Mouse (Mus musculus) frontal cortex, postnatal 14 days (tissue): ENCODE results near the gene Brms1.

Experiments used
- DNase-seq, 2 experiments: peaks; one replicate each; pipeline ENCODE4 v3.0.0; 2022; ENCODE audit warnings: low spot score in 2 of 2

Gene Brms1

DNA sequence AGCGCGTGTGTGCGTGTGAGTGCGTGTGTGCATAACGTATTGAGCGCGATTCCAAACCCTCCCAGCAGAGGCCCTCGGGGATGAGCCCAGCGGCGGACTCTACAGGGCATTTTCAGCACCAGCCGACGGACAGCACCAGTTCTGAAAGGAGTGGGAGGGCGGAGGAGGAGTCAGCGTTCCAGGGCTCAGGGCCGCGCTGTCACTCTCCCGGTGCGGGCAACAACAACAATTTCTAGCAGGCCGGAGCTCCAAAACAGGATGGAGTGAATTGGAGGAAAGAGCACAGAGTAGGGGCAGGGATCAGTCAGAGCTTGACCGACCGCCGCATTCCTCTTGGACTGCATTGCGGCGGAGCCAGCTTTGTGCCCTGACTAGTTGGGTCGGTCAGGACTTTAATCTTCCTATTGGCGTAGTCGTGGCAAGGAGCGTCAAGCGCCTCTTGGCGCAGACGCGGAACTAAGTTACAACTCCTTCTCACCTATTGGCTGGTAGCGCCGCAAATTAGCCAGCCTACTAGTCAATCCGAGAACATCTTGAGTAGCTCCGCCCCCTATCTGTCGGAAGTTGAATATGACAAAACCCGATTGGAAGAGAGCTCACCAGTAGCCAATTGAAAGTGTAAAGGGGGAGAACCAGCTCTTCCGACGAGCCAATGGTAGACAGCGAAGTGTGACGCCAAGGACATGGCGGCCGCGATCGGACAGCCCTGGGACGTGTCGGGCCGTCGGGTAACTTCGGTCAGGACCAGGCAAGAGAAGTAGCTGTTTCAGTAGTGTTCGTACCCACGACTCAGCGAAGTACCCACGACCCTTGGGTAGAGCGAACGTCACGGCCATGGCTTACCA is 47.0 kb downstream of the Brms1 start, which contains the start of gene Yif1a:
Gene Yif1a (plus strand): TSS at position 655 of the 845 bp plus-strand sequence.
- peak; percentile 92 to 96 for DNase-seq

DNA sequence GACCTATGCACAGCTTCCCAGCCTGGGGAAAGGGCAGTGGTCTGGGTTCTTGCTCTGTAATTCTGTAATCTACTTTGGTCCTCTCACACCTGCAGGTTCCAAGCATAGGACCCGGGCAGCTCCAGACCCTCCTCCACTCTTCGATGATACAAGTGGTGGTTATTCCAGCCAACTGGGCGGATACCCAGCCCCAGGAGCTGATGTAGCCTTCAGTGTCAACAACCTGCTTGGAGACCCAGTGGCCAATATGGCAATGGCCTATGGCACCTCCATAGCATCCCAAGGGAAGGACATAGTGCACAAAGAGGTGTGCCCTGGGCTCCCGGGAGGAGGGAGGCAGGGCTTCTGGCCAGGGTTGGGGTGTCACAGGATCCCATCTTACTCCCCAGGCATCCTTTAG is 48.2 kb downstream of the Brms1 start:
- no peak for DNase-seq

DNA sequence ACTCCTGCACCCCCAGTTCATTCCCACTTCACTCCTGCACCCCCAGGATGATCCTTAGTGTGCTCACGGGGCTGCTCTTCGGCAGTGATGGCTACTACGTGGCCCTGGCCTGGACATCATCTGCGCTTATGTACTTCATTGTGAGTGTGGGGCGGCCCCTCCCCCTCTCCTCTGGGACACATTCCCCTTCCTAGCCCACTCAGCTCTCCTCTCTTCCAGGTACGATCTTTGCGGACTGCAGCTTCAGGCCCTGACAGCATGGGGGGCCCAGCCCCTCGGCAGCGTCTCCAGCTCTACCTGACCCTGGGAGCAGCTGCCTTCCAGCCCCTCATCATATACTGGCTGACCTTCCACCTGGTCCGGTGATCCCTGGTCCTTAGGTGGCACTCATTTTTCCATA is 50.9 kb downstream of the Brms1 start:
- no peak for DNase-seq

DNA sequence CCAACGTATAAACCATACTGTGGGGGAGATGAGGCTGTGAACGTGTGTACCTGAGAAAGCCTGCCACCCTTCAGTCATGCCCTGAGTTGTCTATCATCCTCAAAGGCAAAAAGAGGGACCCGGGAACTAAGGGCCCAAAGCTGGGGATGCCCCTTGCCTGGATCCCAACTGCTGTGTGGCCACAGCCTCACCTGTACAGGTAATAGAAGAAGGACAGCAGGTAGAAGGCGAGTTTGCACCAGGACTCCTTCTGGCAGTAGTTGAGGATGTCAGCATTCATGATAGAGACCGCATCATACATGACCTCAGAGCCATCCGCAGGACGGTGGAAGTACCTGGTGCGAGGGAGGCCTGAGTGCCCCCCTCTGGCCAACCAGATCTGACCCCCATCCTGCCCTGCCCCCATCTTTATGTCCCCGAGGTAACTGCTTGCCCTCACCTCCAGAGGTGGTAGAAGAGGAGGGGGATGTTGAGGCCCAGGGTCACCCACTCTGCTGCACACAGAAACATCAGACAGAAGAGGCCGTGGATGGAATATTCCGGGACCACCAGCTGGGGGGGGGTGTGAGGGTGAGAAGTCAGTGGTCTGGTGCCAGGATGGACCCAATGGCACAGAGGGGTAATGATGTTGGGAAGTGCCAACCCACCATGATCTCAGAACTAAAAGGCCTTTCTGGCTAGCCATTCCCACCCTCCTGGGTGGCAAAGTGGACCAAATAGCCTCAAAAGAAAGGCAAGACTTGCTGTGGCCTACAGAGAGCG is 52.5 kb downstream of the Brms1 start:
- no peak for DNase-seq

DNA sequence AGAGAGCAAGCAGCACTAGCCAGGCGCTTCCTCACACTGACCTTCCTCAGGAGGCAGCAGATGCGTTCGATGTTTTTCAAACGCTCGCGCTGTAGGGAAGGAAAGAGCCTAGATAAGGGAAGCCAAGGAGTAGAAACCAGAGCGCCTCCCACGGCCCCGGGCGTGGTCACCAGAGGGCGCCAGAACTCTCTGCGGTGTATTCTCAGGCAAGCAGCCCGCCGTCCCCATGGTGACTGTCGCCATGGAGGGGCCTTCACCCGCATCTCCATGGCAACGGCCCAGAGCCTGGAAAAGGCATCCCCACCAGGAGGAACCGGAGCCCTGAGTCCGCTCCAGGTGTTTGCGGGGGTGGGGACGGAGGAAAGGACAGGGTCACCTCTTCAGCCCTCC is 53.1 kb downstream of the Brms1 start:
- peak; percentile 94 to 98 for DNase-seq

DNA sequence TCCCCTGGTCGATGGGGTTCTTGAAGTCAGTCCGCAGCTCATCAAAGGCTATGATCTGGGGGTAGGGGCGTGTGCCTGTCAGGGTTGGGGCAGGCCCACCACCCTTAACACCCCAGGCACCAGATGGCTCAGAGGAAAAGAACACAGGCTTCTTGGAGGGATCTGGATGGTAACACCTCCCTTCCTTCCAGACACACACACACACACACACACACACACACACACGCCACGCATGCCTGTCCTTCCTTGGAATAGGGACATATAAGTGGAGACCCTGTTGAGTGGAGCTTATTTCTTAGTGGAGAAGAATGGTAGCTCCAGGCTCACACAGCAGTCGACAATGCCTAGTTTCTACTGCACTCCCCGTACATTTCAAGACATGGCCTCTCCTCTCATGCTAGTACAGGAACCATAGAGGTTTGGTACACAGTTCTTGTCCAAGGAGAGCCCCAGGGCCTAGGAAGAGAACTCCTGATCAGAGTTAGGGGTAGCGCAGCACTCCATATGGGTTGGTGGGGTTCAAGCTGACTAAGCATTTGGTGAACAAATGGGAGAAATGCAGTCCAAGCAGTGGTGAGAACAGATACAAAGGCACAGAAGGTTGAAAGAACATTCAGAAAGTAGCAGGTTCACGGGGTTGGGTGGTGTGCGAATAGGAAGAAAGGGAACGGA is 53.7 kb downstream of the Brms1 start:
- DNase-seq, result no peak

DNA sequence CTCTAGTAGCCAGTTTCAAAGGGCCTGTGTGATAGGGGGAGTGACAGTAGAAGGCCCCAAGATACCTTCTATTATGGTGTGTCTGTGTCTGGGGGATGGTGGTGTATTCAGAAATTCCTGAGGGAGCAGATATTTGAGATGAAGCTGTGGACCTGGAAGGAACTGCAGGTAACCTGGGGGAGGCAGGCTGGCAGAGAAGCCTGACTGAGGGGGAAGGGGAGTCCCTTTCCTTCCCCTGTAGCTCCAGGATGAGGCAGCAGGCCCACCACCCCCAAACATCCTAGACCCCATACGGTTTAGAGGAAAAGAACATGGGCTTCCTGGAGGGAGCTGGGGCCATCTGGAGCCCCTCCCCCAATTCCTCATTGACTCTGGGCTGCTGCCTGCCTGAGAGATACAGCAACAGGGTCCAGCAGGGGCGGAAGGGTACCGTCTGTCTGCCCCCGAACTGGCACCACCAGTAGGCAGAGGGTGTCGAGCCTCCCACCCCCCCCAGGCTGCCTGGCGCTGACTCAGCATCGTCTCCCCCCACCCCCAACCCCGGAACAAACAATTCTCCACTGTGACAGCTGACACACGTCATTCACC is 54.8 kb downstream of the Brms1 start:
- peak in 1 of 2 experiments; percentile 29 for DNase-seq

DNA sequence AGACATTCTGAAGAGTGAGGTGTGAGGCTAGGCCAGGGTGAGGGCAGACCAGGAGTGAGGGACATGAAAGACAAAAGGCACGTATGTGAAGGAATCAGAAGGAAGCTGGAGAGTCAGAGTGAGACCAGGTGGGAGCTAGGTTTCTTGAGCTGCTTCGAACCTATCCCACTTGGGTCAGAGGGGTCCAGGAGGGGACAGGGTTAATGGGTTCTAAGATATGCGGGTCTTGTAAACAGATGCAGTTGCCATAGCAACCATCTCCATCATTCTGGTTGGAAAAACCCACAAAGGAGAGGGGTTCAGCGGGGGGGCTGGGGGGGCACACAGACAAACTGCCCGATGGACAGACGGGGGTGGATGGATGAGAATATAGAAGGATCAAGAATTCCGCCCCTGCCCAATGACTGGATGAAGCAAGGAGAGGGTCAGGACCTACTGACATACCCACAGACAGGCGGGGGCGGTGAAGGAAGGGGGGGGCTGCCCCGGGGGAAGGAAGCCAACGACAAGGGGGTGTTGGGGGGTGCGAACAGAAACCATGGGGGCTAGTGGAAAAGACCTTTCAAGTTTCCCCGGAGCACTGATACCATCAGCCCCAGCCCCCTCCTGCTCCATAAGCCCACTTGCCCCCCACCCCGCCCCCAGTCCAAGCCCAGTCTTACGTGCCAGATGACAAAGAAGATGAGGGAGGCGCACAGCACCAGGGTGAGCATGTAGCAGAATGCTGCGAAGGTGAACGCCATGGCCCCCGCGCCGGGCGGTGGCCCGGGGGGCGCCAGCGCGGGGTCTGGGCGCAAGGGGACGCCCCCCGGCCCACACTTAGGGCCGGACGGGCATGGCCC is 56.6 kb downstream of the Brms1 start:
- DNase-seq, result no peak

DNA sequence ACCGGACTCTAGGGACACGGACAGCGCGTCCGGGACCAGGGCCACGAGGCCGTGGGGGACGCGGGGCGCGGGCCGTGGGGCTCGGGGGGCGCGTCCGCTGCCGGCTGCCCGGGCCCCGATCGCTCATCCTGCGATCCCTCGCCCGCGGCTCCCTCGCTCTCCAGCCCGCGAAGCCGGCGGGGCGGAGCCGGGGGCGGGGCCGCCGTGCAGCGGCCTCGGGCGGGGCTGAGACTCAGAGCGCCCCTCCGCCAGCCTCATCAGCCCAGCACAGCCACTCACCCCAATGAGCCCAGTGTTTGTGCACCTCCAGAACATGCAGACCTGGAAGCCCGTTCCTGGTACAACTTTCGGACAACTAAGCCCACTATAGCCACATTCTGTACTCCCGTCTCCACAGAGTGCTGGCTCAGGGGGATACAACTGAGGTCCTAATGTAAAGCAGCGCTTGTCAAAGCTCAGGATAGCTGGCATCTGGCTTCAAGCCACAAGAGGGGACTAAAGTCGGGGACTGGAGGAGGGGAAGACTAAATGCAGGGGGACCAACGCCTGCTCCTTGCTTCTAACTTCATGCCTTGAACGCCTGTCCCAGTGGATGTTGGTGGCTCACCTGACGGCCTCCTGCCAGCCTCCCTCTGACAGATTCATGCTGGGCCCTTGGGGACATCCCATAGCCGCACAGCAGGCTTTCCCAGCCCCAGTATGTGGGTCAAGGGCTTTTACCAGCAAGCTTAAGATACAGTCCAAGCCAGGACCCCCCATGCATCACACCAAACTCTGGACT is 57.4 kb downstream of the Brms1 start, which contains the start of gene Cnih2:
Gene Cnih2 (minus strand): TSS at position 159 of the 781 bp plus-strand sequence.
- no peak for DNase-seq
